Mouse (Mus musculus): ENCODE data around the gene Igsf21. TPM values are rescaled to one million over a fixed set of nuclear protein-coding genes. Genes with fewer than 3 reads are reported as not detected.

Gene Igsf21
- polyA plus RNA-seq, 1 experiment from 2014 or later = 0.19 TPM

GRCm38 (mm10) chr4:140149706-140150105 is 96.9 kb downstream of the Igsf21 start:
- 70% methylated on average over 8 of the region's 8 CpGs for WGBS
- H3K9ac ChIP-seq (ENCODE audit: low read length) = no peak overlapping the region

DNA sequence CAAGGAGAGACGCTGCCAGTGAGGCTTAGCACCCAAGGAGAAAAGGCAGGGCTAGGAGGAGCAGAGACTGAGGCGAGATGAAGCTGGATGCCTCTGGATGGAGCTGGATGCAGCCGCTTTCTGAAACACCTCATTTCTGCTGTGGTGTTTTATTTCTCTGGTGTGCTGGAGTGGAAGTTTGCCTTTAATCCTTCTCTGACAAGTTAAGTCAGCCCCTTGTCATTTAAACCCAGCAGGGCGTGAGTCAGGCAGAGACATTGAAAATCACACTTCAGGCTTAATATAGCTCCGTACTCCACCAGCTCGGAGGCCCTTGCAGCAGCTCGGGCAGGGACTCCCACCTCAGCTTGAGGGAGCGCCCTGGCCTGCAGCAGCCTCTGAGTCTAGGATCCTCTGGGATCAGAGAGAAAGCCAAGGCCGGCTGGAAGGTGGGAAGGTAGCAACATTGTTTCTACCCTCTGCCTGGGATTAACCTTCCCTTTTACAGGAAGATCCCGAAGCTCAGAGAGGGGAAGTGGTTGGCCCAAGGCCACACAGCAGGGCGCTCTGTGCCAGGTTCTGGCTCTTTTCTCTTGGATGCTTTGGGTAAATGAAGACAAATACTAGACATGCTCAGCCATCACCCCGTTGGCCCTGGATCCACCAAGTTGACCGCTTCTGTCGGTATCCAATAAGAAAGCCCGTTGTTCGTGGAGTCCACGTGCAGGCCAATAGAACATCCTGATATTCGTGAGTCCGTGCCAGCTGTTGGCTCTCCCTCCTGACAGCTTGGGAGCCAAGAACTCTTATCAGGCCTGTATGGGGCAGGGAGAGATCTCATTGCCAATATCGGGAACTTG is 98.5 kb downstream of the Igsf21 start:
- Histone ChIP-seq H3K4me2 (ENCODE audit: low read length) (no peak overlapping the region), H3K36me3 (ENCODE audit: control insufficient read depth, insufficient read depth, low read length) (no peaks in the 10 kb centered on the region), H3K9ac (ENCODE audit: low read length) (peak overlapping the region; percentile 9; the same call in 1 of the 2 replicates), H3K9me3 (ENCODE audit: control insufficient read depth, low read length) (no peaks in the 10 kb centered on the region), H3K27ac (replicated peaks in 1 of 2; ENCODE audit: control insufficient read depth in 1 of 2, insufficient read depth in 1 of 2, low read depth in 2 of 2, low read length in 2 of 2) (peak overlapping the region; percentile 0 to 33; a peak in 2 of 4 replicates), H3K4me3 (ENCODE audit: control insufficient read depth in 1 of 2, insufficient read depth in 1 of 2, low read depth in 1 of 2, low read length in 2 of 2) (no peak overlapping the region), H3K4me1 (ENCODE audit: control insufficient read depth in 2 of 2, insufficient read depth in 2 of 2, low read length in 2 of 2) (peaks cover 10 to 11% of the 10 kb centered on the region in 2 experiments; a peak in 2 of 4 replicates), H3K27me3 (ENCODE audit: control insufficient read depth, insufficient read depth, low read length) (no peaks in the 10 kb centered on the region)
- WGBS = 57% methylated on average over 20 of the region's 20 CpGs
- ATAC-seq (ENCODE audit: insufficient number of reproducible peaks, insufficient read depth, low FRiP score, low read depth) = no peak

More at GRCm38 (mm10) chr4:140149706-140150105, 96.9 kb downstream of the Igsf21 start:
- Histone ChIP-seq H3K4me2 (ENCODE audit: low read length) (no peak overlapping the region), H3K27me3 (ENCODE audit: control insufficient read depth, insufficient read depth, low read length) (no peaks in the 10 kb centered on the region), H3K36me3 (ENCODE audit: control insufficient read depth, insufficient read depth, low read length) (no peaks in the 10 kb centered on the region), H3K27ac (replicated peaks in 1 of 2; ENCODE audit: control insufficient read depth in 1 of 2, insufficient read depth in 1 of 2, low read depth in 2 of 2, low read length in 2 of 2) (no peak overlapping the region), H3K4me3 (ENCODE audit: control insufficient read depth in 1 of 2, insufficient read depth in 1 of 2, low read depth in 1 of 2, low read length in 2 of 2) (no peak overlapping the region), H3K9me3 (ENCODE audit: control insufficient read depth, low read length) (no peaks in the 10 kb centered on the region), H3K4me1 (ENCODE audit: control insufficient read depth in 2 of 2, insufficient read depth in 2 of 2, low read length in 2 of 2) (peaks cover 12 to 14% of the 10 kb centered on the region in 2 experiments; a peak in 2 of 4 replicates)
- no peak for ATAC-seq (ENCODE audit: insufficient number of reproducible peaks, insufficient read depth, low FRiP score, low read depth)

DNA sequence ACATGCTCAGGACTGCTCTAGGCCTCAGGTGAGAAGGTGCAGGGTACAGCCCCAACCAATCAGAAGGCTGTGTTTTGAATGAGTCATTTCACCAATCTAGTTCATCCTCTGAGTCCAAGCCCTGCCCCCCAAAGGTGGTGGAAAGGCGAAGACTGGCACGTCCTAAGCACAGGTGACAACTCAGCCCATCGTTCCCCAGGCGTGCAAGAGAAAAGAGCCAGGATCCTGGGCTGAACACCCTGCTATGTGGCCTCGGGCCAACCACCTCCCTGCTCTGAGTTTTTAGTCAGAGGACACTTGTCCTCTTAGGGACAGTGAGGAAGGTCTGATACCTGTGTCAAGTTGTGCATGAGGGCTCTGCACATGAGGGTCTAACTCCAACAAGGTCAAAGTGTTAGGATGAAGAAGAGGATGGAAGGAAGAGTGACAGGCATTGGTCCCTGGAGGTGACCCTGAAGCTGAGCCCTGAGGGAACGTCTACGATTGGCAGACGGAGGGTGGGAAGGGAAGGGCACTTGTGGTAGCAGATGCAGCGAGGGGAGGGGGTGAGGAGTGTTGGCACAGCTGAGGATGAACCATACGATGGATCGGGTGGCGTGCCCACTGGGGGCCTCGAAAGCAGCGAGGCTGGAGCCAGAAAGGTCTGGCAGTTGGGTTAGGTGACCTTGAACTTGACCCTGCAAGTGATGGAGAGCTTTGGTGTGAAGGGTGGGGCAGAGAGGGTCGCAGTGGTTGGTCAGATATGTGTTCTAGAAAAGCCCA is 99.3 kb downstream of the Igsf21 start:
- Histone ChIP-seq H3K4me1 (ENCODE audit: control insufficient read depth in 2 of 2, insufficient read depth in 2 of 2, low read length in 2 of 2) (peaks cover 10 to 11% of the 10 kb centered on the region in 2 experiments; a peak in 2 of 4 replicates), H3K9ac (ENCODE audit: low read length) (0 out of 2 replicates have a peak overlapping the region, but pooled peaks have one; percentile 9), H3K9me3 (ENCODE audit: control insufficient read depth, low read length) (no peaks in the 10 kb centered on the region), H3K36me3 (ENCODE audit: control insufficient read depth, insufficient read depth, low read length) (no peaks in the 10 kb centered on the region), H3K27ac (replicated peaks in 1 of 2; ENCODE audit: control insufficient read depth in 1 of 2, insufficient read depth in 1 of 2, low read depth in 2 of 2, low read length in 2 of 2) (peak overlapping the region; percentile 0 to 33; a peak in 2 of 4 replicates), H3K4me2 (ENCODE audit: low read length) (no peak overlapping the region), H3K4me3 (ENCODE audit: control insufficient read depth in 1 of 2, insufficient read depth in 1 of 2, low read depth in 1 of 2, low read length in 2 of 2) (no peak overlapping the region), H3K27me3 (ENCODE audit: control insufficient read depth, insufficient read depth, low read length) (no peaks in the 10 kb centered on the region)
- ATAC-seq (ENCODE audit: insufficient number of reproducible peaks, insufficient read depth, low FRiP score, low read depth) = no peak
- 65% methylated on average over 15 of the region's 15 CpGs for WGBS

- H3K27me3 ChIP-seq (ENCODE audit: control insufficient read depth, insufficient read depth, low read length) = no peaks in the 10 kb centered on the region
- H3K4me1 ChIP-seq (ENCODE audit: control insufficient read depth in 2 of 2, insufficient read depth in 2 of 2, low read length in 2 of 2) = peaks cover 10 to 11% of the 10 kb centered on the region in 2 experiments; a peak in 2 of 4 replicates
- H3K36me3 ChIP-seq (ENCODE audit: control insufficient read depth, insufficient read depth, low read length) = no peaks in the 10 kb centered on the region
- no peak overlapping the region for H3K4me2 ChIP-seq (ENCODE audit: low read length)
- H3K4me3 ChIP-seq (ENCODE audit: control insufficient read depth in 1 of 2, insufficient read depth in 1 of 2, low read depth in 1 of 2, low read length in 2 of 2) = no peak overlapping the region
- no peaks in the 10 kb centered on the region for H3K9me3 ChIP-seq (ENCODE audit: control insufficient read depth, low read length)
- H3K9ac ChIP-seq (ENCODE audit: low read length) = no peak overlapping the region
- ATAC-seq (ENCODE audit: insufficient number of reproducible peaks, insufficient read depth, low FRiP score, low read depth) = no peak
- no peak overlapping the region for H3K27ac ChIP-seq (replicated peaks in 1 of 2; ENCODE audit: control insufficient read depth in 1 of 2, insufficient read depth in 1 of 2, low read depth in 2 of 2, low read length in 2 of 2)
- WGBS = 79% methylated on average over 10 of the region's 10 CpGs
These were observed 102.6 kb downstream of the Igsf21 start for GRCm38 (mm10) chr4:140143884-140144525.

- no peaks in the 10 kb centered on the region for H3K27me3 ChIP-seq (ENCODE audit: control insufficient read depth, insufficient read depth, low read length)
- H3K4me1 ChIP-seq (ENCODE audit: control insufficient read depth in 2 of 2, insufficient read depth in 2 of 2, low read length in 2 of 2) = peaks cover 7 to 9% of the 10 kb centered on the region in 2 experiments; a peak in 2 of 4 replicates
- H3K27ac ChIP-seq (replicated peaks in 1 of 2; ENCODE audit: control insufficient read depth in 1 of 2, insufficient read depth in 1 of 2, low read depth in 2 of 2, low read length in 2 of 2) = no peak overlapping the region
- no peak overlapping the region for H3K4me3 ChIP-seq (ENCODE audit: control insufficient read depth in 1 of 2, insufficient read depth in 1 of 2, low read depth in 1 of 2, low read length in 2 of 2)
- H3K4me2 ChIP-seq (ENCODE audit: low read length) = no peak overlapping the region
- no peak for ATAC-seq (ENCODE audit: insufficient number of reproducible peaks, insufficient read depth, low FRiP score, low read depth)
- H3K9me3 ChIP-seq (ENCODE audit: control insufficient read depth, low read length) = no peaks in the 10 kb centered on the region
- H3K36me3 ChIP-seq (ENCODE audit: control insufficient read depth, insufficient read depth, low read length) = no peaks in the 10 kb centered on the region
- 85% methylated on average over 6 of the region's 6 CpGs for WGBS
- no peak overlapping the region for H3K9ac ChIP-seq (ENCODE audit: low read length)
These were observed 103.4 kb downstream of the Igsf21 start for GRCm38 (mm10) chr4:140143178-140143577.

GRCm38 (mm10) chr4:140140485-140140884 is 106.1 kb downstream of the Igsf21 start:
- Histone ChIP-seq H3K27ac (replicated peaks in 1 of 2; ENCODE audit: control insufficient read depth in 1 of 2, insufficient read depth in 1 of 2, low read depth in 2 of 2, low read length in 2 of 2) (no peak overlapping the region), H3K36me3 (ENCODE audit: control insufficient read depth, insufficient read depth, low read length) (no peaks in the 10 kb centered on the region), H3K4me3 (ENCODE audit: control insufficient read depth in 1 of 2, insufficient read depth in 1 of 2, low read depth in 1 of 2, low read length in 2 of 2) (no peak overlapping the region), H3K4me1 (ENCODE audit: control insufficient read depth in 2 of 2, insufficient read depth in 2 of 2, low read length in 2 of 2) (no peaks in the 10 kb centered on the region), H3K9ac (ENCODE audit: low read length) (no peak overlapping the region), H3K9me3 (ENCODE audit: control insufficient read depth, low read length) (no peaks in the 10 kb centered on the region), H3K27me3 (ENCODE audit: control insufficient read depth, insufficient read depth, low read length) (no peaks in the 10 kb centered on the region), H3K4me2 (ENCODE audit: low read length) (no peak overlapping the region)
- 62% methylated on average over 9 of the region's 9 CpGs for WGBS
- no peak for ATAC-seq (ENCODE audit: insufficient number of reproducible peaks, insufficient read depth, low FRiP score, low read depth)

- ATAC-seq (ENCODE audit: insufficient number of reproducible peaks, insufficient read depth, low FRiP score, low read depth) = no peak
- Histone ChIP-seq H3K27ac (replicated peaks in 1 of 2; ENCODE audit: control insufficient read depth in 1 of 2, insufficient read depth in 1 of 2, low read depth in 2 of 2, low read length in 2 of 2) (no peak overlapping the region), H3K27me3 (ENCODE audit: control insufficient read depth, insufficient read depth, low read length) (no peaks in the 10 kb centered on the region; the same call in 1 of the 2 replicates), H3K9ac (ENCODE audit: low read length) (no peak overlapping the region), H3K36me3 (ENCODE audit: control insufficient read depth, insufficient read depth, low read length) (no peaks in the 10 kb centered on the region), H3K9me3 (ENCODE audit: control insufficient read depth, low read length) (no peaks in the 10 kb centered on the region), H3K4me1 (ENCODE audit: control insufficient read depth in 2 of 2, insufficient read depth in 2 of 2, low read length in 2 of 2) (no peaks in the 10 kb centered on the region), H3K4me2 (ENCODE audit: low read length) (no peak overlapping the region), H3K4me3 (ENCODE audit: control insufficient read depth in 1 of 2, insufficient read depth in 1 of 2, low read depth in 1 of 2, low read length in 2 of 2) (no peak overlapping the region)
- WGBS = 60% methylated on average over 5 of the region's 5 CpGs
These were observed 107.7 kb downstream of the Igsf21 start for GRCm38 (mm10) chr4:140138846-140139245.

Data from heart, embryonic 14.5 days (tissue).